Comparison of ENCODE assay signal across 14 mouse cellular contexts in genomic region chr16:93552686-93553513, GRCm38 (mm10). TPM values are rescaled to one million over a fixed set of nuclear protein-coding genes. Genes with fewer than 3 reads are reported as not detected.
DNase-seq lines count a peak whose midpoint lies in the region; ATAC-seq and TF ChIP-seq lines count a peak whose summit lies in the region.
"Had no signal": no experiment of that assay in that cellular context is flagged by ENCODE, and none has a peak within 500 bp of the region (broad histone marks: within the 10 kb centered on the region; RNA-seq: fewer than 3 reads in every experiment).

No protein-coding gene starts in this region.

- TF ChIP-seq EP300 in CH12.LX (IDR thresholded peaks at IDR 0.05; ENCODE audit: low read length), result peak; percentile 19; the same call in 1 of the 2 replicates

- no peaks in the 10 kb centered on the region for H3K79me2 ChIP-seq in CH12.LX (replicated peaks; ENCODE audit: control insufficient read depth, extremely low read depth, insufficient read depth, poor library complexity, severe bottlenecking)

- H3K4me3 ChIP-seq in CH12.LX (replicated peaks in 1 of 3; ENCODE audit: low read depth in 2 of 3, low read length in 2 of 3, poor library complexity in 1 of 3), result no peak overlapping the region
- no peak overlapping the region for H3K4me3 ChIP-seq in embryonic facial prominence, embryonic 14.5 days (ENCODE audit: low read depth, low read length)
- no peak overlapping the region for H3K4me3 ChIP-seq in hindbrain, embryonic 16.5 days (ENCODE audit: low read length)
- H3K4me3 ChIP-seq: erythroblast, embryonic 14.5 days had no signal

- no peaks in the 10 kb centered on the region for H3K27me3 ChIP-seq in CH12.LX (replicated peaks)
- H3K27me3 ChIP-seq in embryonic facial prominence, embryonic 14.5 days (replicated peaks; ENCODE audit: control insufficient read depth, insufficient read depth, low read length), result no peaks in the 10 kb centered on the region
- no peaks in the 10 kb centered on the region for H3K27me3 ChIP-seq in hindbrain, embryonic 16.5 days (replicated peaks; ENCODE audit: control insufficient read depth, insufficient read depth, low read length)

- peak; percentile 63 for DNase-seq in CH12.LX (ENCODE audit: extremely low read depth)
- DNase-seq in embryonic facial prominence, embryonic 14.5 days (ENCODE audit: low spot score), result peak; percentile 88
- DNase-seq in thymus, postnatal 0 days (ENCODE audit: low spot score), result peak; percentile 72
- DNase-seq in cerebellum, adult 9-10 months, result no peak
- no peak for DNase-seq in embryo, embryonic 11 days
- DNase-seq in kidney, adult 11 months, result no peak
- DNase-seq: cerebellum, postnatal 10 days; kidney, adult 2 months; right cerebral cortex, postnatal 4 days had no signal

- peaks cover 14 to 19% of the 10 kb centered on the region in 2 experiments for H3K4me1 ChIP-seq in CH12.LX (ENCODE audit: control insufficient read depth in 1 of 2, insufficient read depth in 2 of 2)
- peaks cover 10% of the 10 kb centered on the region; the same call in 1 of the 2 replicates for H3K4me1 ChIP-seq in embryonic facial prominence, embryonic 14.5 days (ENCODE audit: control insufficient read depth, insufficient read depth, low read length)
- no peaks in the 10 kb centered on the region for H3K4me1 ChIP-seq in hindbrain, embryonic 16.5 days (ENCODE audit: control insufficient read depth, insufficient read depth, low read depth, low read length)

- no peak overlapping the region for H3K9ac ChIP-seq in CH12.LX (ENCODE audit: insufficient read depth, low read depth)
- no peak overlapping the region for H3K9ac ChIP-seq in embryonic facial prominence, embryonic 14.5 days (ENCODE audit: low read depth, low read length)
- H3K9ac ChIP-seq in hindbrain, embryonic 16.5 days (ENCODE audit: low read depth, low read length), result no peak overlapping the region
- H3K9ac ChIP-seq: liver, embryonic 14.5 days had no signal

- H3K4me2 ChIP-seq in CH12.LX (ENCODE audit: insufficient read depth, low read depth, poor library complexity, severe bottlenecking), result no peak overlapping the region
- no peak overlapping the region for H3K4me2 ChIP-seq in embryonic facial prominence, embryonic 14.5 days (ENCODE audit: low read depth, low read length)
- H3K4me2 ChIP-seq in hindbrain, embryonic 16.5 days (ENCODE audit: low read length), result no peak overlapping the region

- ATAC-seq in embryonic facial prominence, embryonic 14.5 days (ENCODE audit: low read depth), result peak; percentile 80
- peak; percentile 95 for ATAC-seq in megakaryocyte progenitor cell, adult 5-6 weeks (replicated peaks; ENCODE audit: poor library complexity)
- no peak for ATAC-seq in hindbrain, embryonic 16.5 days

- TF ChIP-seq RAD21 in CH12.LX (IDR thresholded peaks at IDR 0.05; ENCODE audit: low read depth, low read length), result no peak

- 54% methylated on average over 12 of the region's 12 CpGs for WGBS in embryonic facial prominence, embryonic 14.5 days
- WGBS in hindbrain, embryonic 16.5 days, result 87% methylated on average over 12 of the region's 12 CpGs

- no peak for TF ChIP-seq CTCF in CH12.LX (conservative IDR thresholded peaks at IDR 0.05 in 1 of 2, IDR thresholded peaks at IDR 0.05 in 1 of 2; ENCODE audit: low read depth in 2 of 2, low read length in 2 of 2)

- no peak overlapping the region for H3K27ac ChIP-seq in CH12.LX (ENCODE audit: insufficient read depth, low read depth)
- peak overlapping the region; percentile 13; the same call in 1 of the 2 replicates for H3K27ac ChIP-seq in embryonic facial prominence, embryonic 14.5 days (replicated peaks; ENCODE audit: low read depth, low read length)
- H3K27ac ChIP-seq in hindbrain, embryonic 16.5 days (ENCODE audit: low read depth, low read length), result no peak overlapping the region
- H3K27ac ChIP-seq: liver, embryonic 14.5 days; macrophage had no signal

- dilution Hi-C loops in CH12.LX (cut with MboI; ENCODE audit: extremely low pct_ligation_motif_present, extremely low pct_unique_long_range_greater_than_20kb, low sequenced_read_pairs), result no loop called here

- in situ Hi-C loops in CH12.LX (cut with MboI; ENCODE audit: low pct_ligation_motif_present, low pct_unique_long_range_greater_than_20kb, low sequenced_read_pairs), result no loop called here

- no peaks in the 10 kb centered on the region for H3K36me3 ChIP-seq in CH12.LX (replicated peaks in 1 of 2; ENCODE audit: control insufficient read depth in 1 of 2, insufficient read depth in 1 of 2, low read length in 1 of 2)
- no peaks in the 10 kb centered on the region for H3K36me3 ChIP-seq in embryonic facial prominence, embryonic 14.5 days (ENCODE audit: control insufficient read depth, insufficient read depth, low read length)
- H3K36me3 ChIP-seq in hindbrain, embryonic 16.5 days (ENCODE audit: control insufficient read depth, insufficient read depth, low read length), result no peaks in the 10 kb centered on the region

- H3K9me3 ChIP-seq in CH12.LX (replicated peaks; ENCODE audit: low read length), result no peaks in the 10 kb centered on the region
- no peaks in the 10 kb centered on the region for H3K9me3 ChIP-seq in embryonic facial prominence, embryonic 14.5 days (ENCODE audit: control insufficient read depth, low read length)
- H3K9me3 ChIP-seq in hindbrain, embryonic 16.5 days (ENCODE audit: control insufficient read depth, low read length), result no peaks in the 10 kb centered on the region

- TF ChIP-seq POLR2A in CH12.LX (IDR thresholded peaks at IDR 0.05; ENCODE audit: low read depth, low read length), result no peak

TF ChIP-seq in CH12.LX, 34 proteins besides CTCF, POLR2A, EP300 and RAD21:
- TF ChIP-seq BHLHE40 (IDR thresholded peaks at IDR 0.05; ENCODE audit: low read depth, low read length) (peak; percentile 33; the same call in 1 of the 2 replicates), SMC3 (IDR thresholded peaks at IDR 0.05; ENCODE audit: low read depth, low read length) (no peak), UBTF (IDR thresholded peaks at IDR 0.05; ENCODE audit: low read depth, low read length) (peak; percentile 50; the same call in 1 of the 2 replicates), MAFK (IDR thresholded peaks at IDR 0.05; ENCODE audit: insufficient replicate concordance, low read length) (0 out of 2 replicates have a peak, but pooled peaks have one; percentile 6)

RNA-seq across cellular contexts. Expression of gene Setd4, which starts 51.0 kb away (rescaled TPM):
- 20.2 and 21.8 TPM in 2 replicates for total RNA-seq in CH12.LX (2012; rRNA removed)
- total RNA-seq in CH12.LX (2014; rRNA removed), result 23.0 and 29.7 TPM in 2 replicates
- 24.6 and 32.6 TPM in 2 replicates for polyA plus RNA-seq in CH12.LX (2012; ENCODE audit: insufficient read length, low read depth)
- 10.8 and 12.2 TPM in 2 replicates for polyA plus RNA-seq in embryonic facial prominence, embryonic 14.5 days (2014; fragmentation: Nextera tagmentation; extraction: Ambion mirVana)
- 6.8 and 8.0 TPM in 2 replicates for total RNA-seq in megakaryocyte progenitor cell, adult 5-6 weeks (2015)
- 2.4 and 7.6 TPM in 2 replicates for total RNA-seq in megakaryocyte progenitor cell, adult 5-6 weeks (2017)
- polyA plus RNA-seq in thymus, postnatal 0 days (2015; fragmentation: Nextera tagmentation; extraction: Ambion mirVana), result 61.3 and 71.7 TPM in 2 replicates
- 15.8 and 17.1 TPM in 2 replicates for polyA plus RNA-seq in hindbrain, embryonic 16.5 days (2015; fragmentation: Nextera tagmentation; extraction: Ambion mirVana)

RNA-seq across cellular contexts. Expression of gene Cbr1, which starts 52.8 kb away (rescaled TPM):
- total RNA-seq in CH12.LX (2012; rRNA removed) (8.1 and 8.9 TPM in 2 replicates), CH12.LX (2014; rRNA removed) (1.1 and 1.5 TPM in 2 replicates)
- 1.6 and 1.7 TPM in 2 replicates for polyA plus RNA-seq in CH12.LX (2012; ENCODE audit: insufficient read length, low read depth)
- polyA plus RNA-seq in embryonic facial prominence, embryonic 14.5 days (2014; fragmentation: Nextera tagmentation; extraction: Ambion mirVana), result 70.2 and 80.3 TPM in 2 replicates
- total RNA-seq in megakaryocyte progenitor cell, adult 5-6 weeks (2015), result 20.7 and 27.4 TPM in 2 replicates
- total RNA-seq in megakaryocyte progenitor cell, adult 5-6 weeks (2017), result 15.2 and 16.7 TPM in 2 replicates
- 82.5 and 89.5 TPM in 2 replicates for polyA plus RNA-seq in thymus, postnatal 0 days (2015; fragmentation: Nextera tagmentation; extraction: Ambion mirVana)
- polyA plus RNA-seq in hindbrain, embryonic 16.5 days (2015; fragmentation: Nextera tagmentation; extraction: Ambion mirVana), result 138 and 152 TPM in 2 replicates

Comparison
In these comparisons a context has a peak if more than half of its experiments do, and no peak if none do; other contexts are left out.
1. DNase-seq: peak in CH12.LX (single experiment), embryonic facial prominence, embryonic 14.5 days (single experiment) and thymus, postnatal 0 days (single experiment); none in cerebellum, adult 9-10 months (single experiment), embryo, embryonic 11 days (single experiment) and kidney, adult 11 months (single experiment).
2. RNA of gene Cbr1, which starts 52.8 kb away (polyA plus RNA-seq): 138 to 152 TPM in hindbrain, embryonic 16.5 days, 82.5 to 89.5 TPM in thymus, postnatal 0 days and 70.2 to 80.3 TPM in embryonic facial prominence, embryonic 14.5 days; 1.6 to 1.7 TPM in CH12.LX; every median in the first group is over 10 times any median in the second.